Mouse (Mus musculus) brain, embryonic 14.5 days (tissue): ENCODE data around the gene Plekhb2.

Experiments used
- CTCF ChIP-seq: fragments of 200-500 bp; IDR thresholded peaks from 2 replicates; pipeline ENCODE4 v1.5.1; 2012; ENCODE audit warnings: inconsistent platforms, mild to moderate bottlenecking, moderate library complexity, borderline replicate concordance; ENCODE audit not compliant: insufficient read depth, insufficient read length; ENCODE audit errors: extremely low read depth
- POLR2A ChIP-seq: fragments of 200-500 bp; IDR thresholded peaks from 2 replicates; pipeline ENCODE4 v1.6.1; 2012; ENCODE audit warnings: mild to moderate bottlenecking, inconsistent platforms, borderline replicate concordance; ENCODE audit not compliant: poor library complexity, insufficient read depth, insufficient read length, severe bottlenecking; ENCODE audit errors: extremely low read depth

- TF ChIP-seq CTCF (no peak), POLR2A (no peak)
These were observed 43.6 kb downstream of the Plekhb2 start for GRCm38 (mm10) chr1:34893331-34893730.
